Mouse (Mus musculus): Measurements from ENCODE around the gene Synpo2. TPM values are rescaled to one million over a fixed set of nuclear protein-coding genes. Genes with fewer than 3 reads are reported as not detected.

Gene Synpo2
- polyA plus RNA-seq, 1 experiment from 2014 or later, result 4.5 TPM

DNA sequence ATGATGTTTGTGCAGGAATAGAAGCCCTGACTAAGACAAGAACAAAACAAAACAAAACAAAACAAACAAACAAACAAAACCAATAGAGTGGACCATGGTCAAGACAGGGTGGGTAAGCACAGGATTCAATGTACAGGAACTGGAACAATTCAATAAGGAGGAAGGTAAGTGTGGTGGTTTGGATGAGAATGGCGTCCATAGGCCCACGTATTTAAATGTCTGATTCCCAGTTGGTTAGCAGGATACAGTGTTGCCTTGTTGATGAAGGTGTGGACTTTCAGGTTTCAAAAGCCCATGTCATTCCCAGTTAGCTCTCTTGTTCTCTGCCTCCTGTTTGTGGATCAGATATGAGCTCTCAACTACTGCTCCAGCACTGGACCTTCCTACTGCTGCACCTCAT is 140.8 kb downstream of the Synpo2 start:
- no peak for ATAC-seq (ENCODE audit: insufficient number of reproducible peaks, low FRiP score, low TSS enrichment, low read depth)
- no peaks in the 10 kb centered on the region for H3K27me3 ChIP-seq
- H3K36me3 ChIP-seq, result no peaks in the 10 kb centered on the region
- WGBS, result 93% methylated on average over 2 of the region's 2 CpGs
- H3K4me3 ChIP-seq, result no peak overlapping the region
- no peak overlapping the region for H3K9ac ChIP-seq
- H3K27ac ChIP-seq, result no peak overlapping the region
- peaks cover 17% of the 10 kb centered on the region for H3K4me1 ChIP-seq
- H3K9me3 ChIP-seq, result no peaks in the 10 kb centered on the region
- H3K4me2 ChIP-seq, result no peak overlapping the region

DNA sequence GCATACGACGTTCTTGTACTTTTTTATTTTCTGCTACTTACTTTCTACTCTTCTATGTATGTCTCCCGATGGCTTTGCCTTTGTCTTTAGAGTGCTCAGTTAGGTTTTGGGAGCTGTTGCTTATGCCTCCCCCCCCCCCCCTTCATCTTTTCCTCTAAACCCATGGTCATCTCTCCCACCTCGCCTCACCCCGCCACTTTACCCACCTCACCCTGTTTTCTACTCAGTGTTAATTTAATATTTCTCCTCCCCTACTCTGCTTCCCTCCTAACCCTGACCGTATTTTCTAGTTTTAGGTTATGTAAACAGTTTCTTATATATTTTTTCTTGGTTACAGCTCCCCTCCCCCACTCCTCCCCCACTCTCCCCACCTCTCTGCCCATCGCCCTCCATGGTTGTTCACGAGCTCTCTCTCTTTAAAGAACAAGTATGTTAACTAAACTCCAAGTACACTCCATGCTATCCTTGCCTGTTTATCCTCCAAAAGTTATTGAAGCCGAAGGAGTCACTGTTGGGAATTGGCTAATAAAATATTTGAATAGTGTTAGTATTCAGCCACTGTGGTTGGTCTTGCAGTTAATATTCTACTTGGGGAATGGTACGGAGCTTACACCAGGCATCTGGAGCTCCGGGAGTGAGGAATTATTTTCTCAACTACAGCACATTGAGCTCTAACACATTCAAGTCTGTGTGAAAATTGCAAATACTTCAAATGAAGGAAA is 142.1 kb downstream of the Synpo2 start:
- no peaks in the 10 kb centered on the region for H3K36me3 ChIP-seq
- peaks cover 17% of the 10 kb centered on the region for H3K4me1 ChIP-seq
- 0 out of 2 replicates have a peak overlapping the region, but pooled peaks have one; percentile 7 for H3K4me3 ChIP-seq
- H3K9ac ChIP-seq, result no peak overlapping the region
- 35% methylated on average over 11 of the region's 11 CpGs for WGBS
- no peaks in the 10 kb centered on the region for H3K9me3 ChIP-seq
- no peak for ATAC-seq (ENCODE audit: insufficient number of reproducible peaks, low FRiP score, low TSS enrichment, low read depth)
- H3K4me2 ChIP-seq, result peak overlapping the region; percentile 26; the same call in 1 of the 2 replicates
- H3K27ac ChIP-seq, result no peak overlapping the region
- H3K27me3 ChIP-seq, result no peaks in the 10 kb centered on the region

DNA sequence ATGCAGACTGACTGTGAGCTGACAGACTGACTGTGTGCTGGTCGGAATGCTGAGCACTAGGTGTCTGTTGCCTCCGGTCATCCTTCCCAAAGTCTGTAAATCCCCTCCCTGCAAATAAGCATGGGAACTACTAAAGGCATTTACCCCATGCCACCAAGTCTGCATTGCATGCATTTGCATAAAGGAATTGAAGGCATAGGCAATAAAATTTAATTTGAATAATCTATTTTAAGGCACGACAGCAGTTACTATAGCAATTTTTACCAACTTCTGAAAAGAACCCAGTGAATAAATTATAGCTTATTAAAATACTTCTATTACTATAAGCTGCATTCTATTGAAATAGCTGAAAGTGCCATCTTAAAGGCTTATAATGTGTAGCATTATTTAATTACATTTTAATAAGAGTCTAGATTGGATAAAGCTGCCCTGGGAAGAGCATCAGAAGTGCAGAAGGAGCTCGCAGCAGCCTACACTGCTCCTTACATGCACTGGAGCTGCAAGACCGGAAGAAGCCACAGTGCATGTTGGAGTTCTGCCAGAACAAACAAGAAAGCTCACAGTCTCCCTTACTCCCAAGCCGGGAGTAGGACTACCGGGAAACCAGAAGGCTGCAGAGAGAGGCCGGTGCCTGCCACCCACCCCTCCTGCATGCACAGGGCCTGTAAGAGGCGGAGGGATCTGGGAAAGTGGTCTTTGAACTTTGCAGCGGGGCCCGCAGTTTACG is 142.9 kb downstream of the Synpo2 start:
- Histone ChIP-seq H3K4me3 (0 out of 2 replicates have a peak overlapping the region, but pooled peaks have one; percentile 7), H3K9me3 (no peaks in the 10 kb centered on the region), H3K4me2 (peak overlapping the region; percentile 26; the same call in 1 of the 2 replicates), H3K9ac (no peak overlapping the region), H3K36me3 (no peaks in the 10 kb centered on the region), H3K27me3 (no peaks in the 10 kb centered on the region), H3K4me1 (peaks cover 17% of the 10 kb centered on the region), H3K27ac (peak overlapping the region; percentile 43; the same call in 1 of the 2 replicates)
- ATAC-seq (ENCODE audit: insufficient number of reproducible peaks, low FRiP score, low TSS enrichment, low read depth), result no peak
- WGBS, result 29% methylated on average over 12 of the region's 12 CpGs

DNA sequence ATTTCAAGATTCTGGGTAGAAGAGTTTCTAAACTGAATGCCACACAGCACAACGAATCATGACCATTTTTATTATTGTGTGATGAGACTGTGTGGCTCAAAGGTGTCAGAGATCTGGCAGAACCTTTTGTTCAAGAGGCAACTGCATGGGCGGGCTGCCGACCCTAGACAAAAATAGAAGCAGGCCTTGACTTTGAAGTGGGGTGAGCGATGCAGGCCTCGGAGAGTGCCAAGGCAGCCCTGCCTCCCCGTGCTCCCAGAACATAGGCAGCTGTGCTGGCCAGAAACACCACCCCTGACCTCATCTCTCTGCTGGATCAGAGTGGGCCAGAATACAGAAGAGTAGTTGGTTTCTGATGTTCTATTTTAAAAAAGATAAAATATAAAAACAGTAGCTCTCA is 143.5 kb downstream of the Synpo2 start:
- WGBS, result 32% methylated on average over 6 of the region's 6 CpGs
- Histone ChIP-seq H3K4me2 (no peak overlapping the region), H3K36me3 (no peaks in the 10 kb centered on the region), H3K9ac (no peak overlapping the region), H3K4me3 (no peak overlapping the region), H3K4me1 (peaks cover 17% of the 10 kb centered on the region), H3K27ac (peak overlapping the region; percentile 43), H3K27me3 (no peaks in the 10 kb centered on the region), H3K9me3 (no peaks in the 10 kb centered on the region)
- no peak for ATAC-seq (ENCODE audit: insufficient number of reproducible peaks, low FRiP score, low TSS enrichment, low read depth)

DNA sequence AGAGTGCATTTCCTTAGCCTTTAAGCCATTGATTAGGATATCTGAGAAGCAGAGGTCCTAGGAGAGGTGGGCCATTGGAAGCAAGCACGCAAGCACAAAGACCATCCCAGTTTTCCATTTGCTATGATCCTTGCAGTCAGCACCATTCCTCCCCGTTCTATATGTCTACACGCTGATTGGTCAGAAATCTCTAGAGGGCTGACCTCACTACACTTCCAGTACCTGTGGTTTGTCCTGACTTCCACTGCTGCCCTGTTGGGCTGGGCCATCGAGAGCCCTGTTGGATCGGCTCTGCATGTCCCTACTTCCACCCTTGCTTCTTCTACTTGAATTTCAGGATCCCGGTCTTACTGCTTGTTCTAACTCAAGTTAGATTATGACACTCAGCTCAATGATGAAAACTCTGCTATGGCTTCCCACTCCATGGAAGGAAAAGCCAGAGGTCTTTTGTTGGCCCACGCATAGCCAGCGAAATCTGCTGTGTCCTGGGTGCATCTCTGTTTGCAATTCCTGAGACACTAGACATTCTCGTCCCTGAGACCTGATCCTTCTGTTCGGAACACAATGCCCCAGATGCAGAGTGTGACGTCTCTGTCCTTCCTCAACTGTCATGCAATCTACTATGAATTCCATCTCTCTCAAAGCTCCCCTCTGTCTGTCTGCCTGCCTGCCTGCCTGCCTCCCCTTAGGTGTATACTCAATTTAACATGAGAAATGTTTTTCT is 146.5 kb downstream of the Synpo2 start:
- Histone ChIP-seq H3K27me3 (no peaks in the 10 kb centered on the region), H3K36me3 (no peaks in the 10 kb centered on the region), H3K4me1 (peaks cover 22% of the 10 kb centered on the region), H3K27ac (no peak overlapping the region), H3K9me3 (no peaks in the 10 kb centered on the region), H3K4me3 (no peak overlapping the region), H3K4me2 (no peak overlapping the region), H3K9ac (no peak overlapping the region)
- 80% methylated on average over 11 of the region's 11 CpGs for WGBS
- no peak for ATAC-seq (ENCODE audit: insufficient number of reproducible peaks, low FRiP score, low TSS enrichment, low read depth)

DNA sequence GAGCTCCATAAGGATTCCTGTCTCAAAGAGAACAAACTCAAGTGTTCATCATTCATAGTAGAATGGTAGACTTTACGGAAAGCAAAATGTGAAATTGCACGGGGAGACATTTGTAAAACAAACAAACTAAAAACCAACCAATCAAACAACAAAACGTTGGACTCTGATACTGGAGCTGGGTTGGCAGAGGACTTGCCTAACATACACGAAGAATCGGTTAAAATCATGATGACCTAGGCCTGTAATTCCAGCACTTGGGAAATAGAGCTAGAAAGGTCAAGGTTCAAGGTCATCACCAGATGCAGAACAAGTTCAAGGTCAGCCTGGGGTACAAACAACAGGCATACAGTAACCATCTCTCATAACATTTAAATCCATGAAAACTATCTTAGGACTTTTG is 147.7 kb downstream of the Synpo2 start:
- Histone ChIP-seq H3K27me3 (no peaks in the 10 kb centered on the region), H3K9me3 (no peaks in the 10 kb centered on the region), H3K36me3 (no peaks in the 10 kb centered on the region), H3K4me1 (peaks cover 17% of the 10 kb centered on the region), H3K9ac (no peak overlapping the region), H3K4me3 (no peak overlapping the region), H3K27ac (no peak overlapping the region), H3K4me2 (no peak overlapping the region)
- WGBS, result 87% methylated on average over 5 of the region's 5 CpGs
- ATAC-seq (ENCODE audit: insufficient number of reproducible peaks, low FRiP score, low TSS enrichment, low read depth), result no peak

DNA sequence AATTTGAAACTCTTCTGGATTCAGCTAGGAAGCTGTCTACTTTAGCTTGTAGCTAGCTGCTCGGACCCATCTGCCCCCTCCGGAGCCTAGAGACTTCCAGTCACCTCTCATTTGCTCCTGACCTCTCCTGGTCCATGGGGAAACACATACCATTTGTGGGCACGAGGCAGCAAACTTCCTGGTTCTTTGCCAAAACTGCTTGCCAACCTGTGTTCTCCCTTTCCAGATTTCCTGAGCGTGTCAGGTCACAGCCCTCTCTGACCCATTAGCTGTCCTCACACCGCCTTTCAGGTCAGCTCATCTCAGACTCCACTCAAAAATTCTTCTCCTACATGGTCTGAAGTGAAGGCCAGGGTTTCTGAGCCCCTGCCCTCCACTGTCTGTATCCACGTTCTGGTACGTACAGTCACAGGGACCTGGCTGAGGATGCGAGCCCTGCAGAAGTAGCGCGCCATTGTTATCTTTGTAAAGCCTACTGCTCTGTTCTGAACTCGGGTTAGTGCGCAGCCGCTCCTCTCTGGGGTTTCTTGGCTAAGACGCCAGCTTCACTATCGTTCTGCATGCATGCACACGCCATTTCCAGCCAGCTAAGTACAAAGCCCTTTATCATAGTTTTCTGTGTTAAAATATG is 150.0 kb downstream of the Synpo2 start:
- Histone ChIP-seq H3K9ac (no peak overlapping the region), H3K4me2 (no peak overlapping the region), H3K4me3 (no peak overlapping the region), H3K4me1 (0 out of 2 replicates have a peak, but pooled peaks cover 6% of the 10 kb centered on the region), H3K27me3 (no peaks in the 10 kb centered on the region), H3K36me3 (no peaks in the 10 kb centered on the region), H3K27ac (no peak overlapping the region), H3K9me3 (no peaks in the 10 kb centered on the region)
- 84% methylated on average over 16 of the region's 16 CpGs for WGBS
- 0 out of 2 replicates have a peak, but pooled peaks have one; percentile 44 for ATAC-seq (ENCODE audit: insufficient number of reproducible peaks, low FRiP score, low TSS enrichment, low read depth)

DNA sequence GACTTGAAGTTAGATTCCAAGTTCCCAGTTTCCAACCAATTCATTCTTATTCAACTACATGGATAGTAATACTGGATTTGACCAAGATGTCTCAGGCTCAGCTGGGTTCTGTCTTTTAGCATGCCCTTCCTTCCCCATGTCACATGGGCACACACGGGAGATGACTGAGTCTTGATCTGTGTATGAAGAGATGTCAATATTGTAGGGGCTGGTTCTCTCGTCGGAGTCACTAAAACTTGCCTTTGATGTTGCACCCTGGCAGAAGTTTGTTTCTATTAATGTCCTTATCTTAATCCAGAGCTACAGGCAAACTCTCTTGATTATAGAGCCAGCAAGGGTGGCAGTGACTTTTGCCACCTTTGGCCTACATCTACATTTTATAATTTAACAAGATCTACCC is 154.3 kb downstream of the Synpo2 start:
- ATAC-seq (ENCODE audit: insufficient number of reproducible peaks, low FRiP score, low TSS enrichment, low read depth), result no peak
- H3K36me3 ChIP-seq, result no peaks in the 10 kb centered on the region
- H3K27ac ChIP-seq, result no peak overlapping the region
- no peaks in the 10 kb centered on the region for H3K27me3 ChIP-seq
- H3K9me3 ChIP-seq, result no peaks in the 10 kb centered on the region
- H3K4me3 ChIP-seq, result no peak overlapping the region
- no peak overlapping the region for H3K9ac ChIP-seq
- WGBS, result 78% methylated on average over 3 of the region's 3 CpGs
- H3K4me2 ChIP-seq, result no peak overlapping the region
- 0 out of 2 replicates have a peak, but pooled peaks cover 6% of the 10 kb centered on the region for H3K4me1 ChIP-seq

DNA sequence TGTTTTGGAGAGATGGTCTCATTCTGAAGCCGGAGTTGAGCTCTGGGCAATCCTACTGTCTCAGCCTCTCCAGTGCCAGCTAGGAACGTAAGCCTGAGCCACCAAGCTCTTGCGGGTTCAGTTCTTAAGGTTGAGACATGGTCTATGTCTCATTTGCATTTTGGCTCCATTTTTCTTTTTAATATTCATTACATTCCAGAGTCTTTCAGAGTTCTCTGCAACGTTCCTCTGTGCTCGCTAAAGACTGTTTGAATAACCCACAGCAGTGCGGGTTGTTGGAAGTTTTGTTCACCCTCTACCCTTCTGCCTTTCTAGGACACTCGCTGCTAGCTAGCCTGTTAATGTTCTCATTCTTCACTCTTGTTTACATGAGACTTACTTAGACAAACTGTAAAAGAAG is 155.0 kb downstream of the Synpo2 start:
- Histone ChIP-seq H3K27me3 (no peaks in the 10 kb centered on the region), H3K9me3 (no peaks in the 10 kb centered on the region), H3K4me2 (no peak overlapping the region), H3K27ac (no peak overlapping the region), H3K9ac (no peak overlapping the region), H3K36me3 (no peaks in the 10 kb centered on the region), H3K4me1 (0 out of 2 replicates have a peak, but pooled peaks cover 4% of the 10 kb centered on the region), H3K4me3 (no peak overlapping the region)
- 71% methylated on average over 7 of the region's 7 CpGs for WGBS
- ATAC-seq (ENCODE audit: insufficient number of reproducible peaks, low FRiP score, low TSS enrichment, low read depth), result no peak

DNA sequence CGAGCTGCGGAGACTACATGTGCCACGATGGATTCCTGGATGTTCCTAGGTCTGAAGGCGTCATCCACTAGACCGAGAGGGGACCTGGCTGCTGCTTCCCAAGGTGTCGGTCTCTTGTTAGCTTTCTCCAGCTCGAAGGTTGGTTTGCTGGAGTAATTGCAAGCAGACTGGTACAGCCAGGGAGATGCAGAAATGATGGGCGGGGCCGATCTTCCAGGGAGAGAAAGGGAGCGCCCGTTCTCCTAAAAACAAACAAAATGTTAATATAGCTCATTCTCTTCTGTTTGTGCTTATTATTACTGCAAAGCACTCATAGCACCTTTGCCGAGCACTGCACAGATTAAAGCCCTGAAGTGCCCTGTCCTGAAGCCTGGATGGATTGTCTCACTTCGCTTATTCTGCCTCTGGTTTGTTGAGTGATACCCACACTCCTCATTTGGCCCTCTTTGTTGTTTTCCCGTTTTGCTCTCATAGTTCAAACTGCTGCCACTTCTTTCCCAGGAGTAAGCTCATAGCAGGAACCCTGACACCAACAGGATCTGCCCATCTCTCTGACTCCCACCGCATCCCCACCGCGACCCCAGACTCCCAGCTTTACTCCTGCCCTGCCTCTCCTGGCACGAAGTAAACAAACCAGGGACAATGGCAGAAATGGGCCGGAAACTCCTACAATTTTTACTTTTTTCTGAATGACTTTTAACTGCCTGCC is 155.8 kb downstream of the Synpo2 start:
- no peak overlapping the region for H3K4me3 ChIP-seq
- no peak overlapping the region for H3K4me2 ChIP-seq
- H3K27me3 ChIP-seq, result no peaks in the 10 kb centered on the region
- H3K27ac ChIP-seq, result no peak overlapping the region
- no peaks in the 10 kb centered on the region for H3K9me3 ChIP-seq
- no peaks in the 10 kb centered on the region for H3K4me1 ChIP-seq
- ATAC-seq (ENCODE audit: insufficient number of reproducible peaks, low FRiP score, low TSS enrichment, low read depth), result no peak
- no peak overlapping the region for H3K9ac ChIP-seq
- 77% methylated on average over 19 of the region's 19 CpGs for WGBS
- no peaks in the 10 kb centered on the region for H3K36me3 ChIP-seq

DNA sequence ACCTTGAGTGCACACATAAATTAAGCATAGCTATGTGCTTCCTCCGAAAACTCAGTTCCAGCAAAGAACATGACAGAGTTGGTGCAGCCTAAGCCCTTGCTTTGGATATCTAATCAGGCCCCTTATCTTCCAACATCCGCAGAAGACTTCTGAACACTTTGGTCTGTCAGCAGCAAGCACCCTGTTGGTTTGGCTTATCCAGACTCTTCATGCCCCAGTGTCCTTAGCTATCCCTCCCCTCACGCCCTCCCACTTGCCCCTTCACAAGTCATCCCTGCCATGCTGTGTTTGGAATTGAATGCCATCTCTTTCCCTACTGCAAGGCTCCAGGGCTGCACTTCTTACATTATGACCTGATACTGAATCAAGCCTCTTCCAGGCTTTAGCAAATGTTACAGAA is 160.2 kb downstream of the Synpo2 start:
- Histone ChIP-seq H3K27me3 (no peaks in the 10 kb centered on the region), H3K4me1 (no peaks in the 10 kb centered on the region), H3K9ac (no peak overlapping the region), H3K4me3 (no peak overlapping the region), H3K36me3 (no peaks in the 10 kb centered on the region), H3K4me2 (no peak overlapping the region), H3K9me3 (no peaks in the 10 kb centered on the region), H3K27ac (no peak overlapping the region)
- ATAC-seq (ENCODE audit: insufficient number of reproducible peaks, low FRiP score, low TSS enrichment, low read depth), result no peak
- 81% methylated on average over 3 of the region's 3 CpGs for WGBS
